Mouse (Mus musculus) midbrain, postnatal 0 days (tissue): ENCODE results near the gene Obp1a. TPM values are rescaled to one million over a fixed set of nuclear protein-coding genes. Genes with fewer than 3 reads are reported as not detected.

Source experiments
- ATAC-seq: fragments of 200-750 bp; cut with Nextera tagmentation; 2 replicates; pipeline ENCODE4 v1.8.0; 2017; ENCODE audit warnings: moderate number of reproducible peaks, mild to moderate bottlenecking, moderate TSS enrichment, moderate library complexity; ENCODE audit not compliant: low FRiP score
- DNase-seq: peaks from one replicate; pipeline ENCODE4 v3.0.0-alpha.2; 2015; ENCODE audit warnings: low spot score
- H3K27ac ChIP-seq: fragments of 300-500 bp; sonication (generic); 2 replicates; pipeline ENCODE4 v1.5.1; 2014; ENCODE audit warnings: low read depth, mild to moderate bottlenecking, low read length, mixed read lengths
- H3K27me3 ChIP-seq: fragments of 300-500 bp; sonication (generic); 2 replicates; pipeline ENCODE4 v1.6.1; 2014; ENCODE audit warnings: low read length, control low read depth, mixed read lengths; ENCODE audit not compliant: insufficient read depth
- H3K36me3 ChIP-seq: fragments of 300-500 bp; sonication (generic); 2 replicates; pipeline ENCODE4 v1.6.1; 2014; ENCODE audit warnings: low read length, control low read depth, mixed read lengths; ENCODE audit not compliant: insufficient read depth
- H3K4me1 ChIP-seq: fragments of 300-500 bp; sonication (generic); 2 replicates; pipeline ENCODE4 v1.6.1; 2014; ENCODE audit warnings: mild to moderate bottlenecking, control low read depth, antibody characterized with exemption, low read length, mixed read lengths; ENCODE audit not compliant: insufficient read depth
- H3K4me2 ChIP-seq: fragments of 300-500 bp; sonication (generic); 2 replicates; pipeline ENCODE4 v1.6.1; 2014; ENCODE audit warnings: low read depth, mild to moderate bottlenecking, low read length, mixed read lengths; ENCODE audit not compliant: poor library complexity, severe bottlenecking
- H3K4me3 ChIP-seq: fragments of 300-500 bp; sonication (generic); 2 replicates; pipeline ENCODE4 v1.5.1; 2014; ENCODE audit warnings: low read depth, mild to moderate bottlenecking, low read length, moderate library complexity
- H3K9ac ChIP-seq: fragments of 300-500 bp; sonication (generic); replicated peaks from 2 replicates; pipeline ENCODE4 v1.6.1; 2014; ENCODE audit warnings: mild to moderate bottlenecking, low read length, moderate library complexity, mixed read lengths; ENCODE audit not compliant: poor library complexity, severe bottlenecking
- H3K9me3 ChIP-seq: fragments of 300-500 bp; sonication (generic); 2 replicates; pipeline ENCODE4 v1.6.1; 2016; ENCODE audit warnings: low read length, control low read depth
- CTCF ChIP-seq: IDR thresholded peaks from 2 replicates; pipeline ENCODE4 v1.5.1; 2016; ENCODE audit warnings: antibody characterized with exemption, mild to moderate bottlenecking
- WGBS: fragments of 180-500 bp; shearing (Covaris S2); extraction: QIAGEN DNeasy Blood & Tissue Kit; methylation state at CpG from one replicate; pipeline ENCODE4 v1.1.7; 2014; 5-methylcytosine and 5-hydroxymethylcytosine counted together
- polyA plus RNA-seq: library from polyadenylated mRNA; unstranded; fragments of >200 nt; fragmentation: Nextera tagmentation; extraction: Ambion mirVana; gene quantifications from 2 replicates; pipeline ENCODE4 v1.2.1, GENCODE M21; 2015
- total RNA-seq: library from RNA; depleted of rRNA; stranded (reverse); fragments of >200 nt; gene quantifications from 2 replicates; pipeline ENCODE4 v1.2.3, GENCODE M21; 2014; rRNA removed

Gene Obp1a
- total RNA-seq: not detected in 2 replicates
- polyA plus RNA-seq: not detected in 2 replicates

- Histone ChIP-seq H3K4me1 (no peaks in the 10 kb centered on the region), H3K9ac (no peak within 1 kb of the TSS), H3K27me3 (no peaks in the 10 kb centered on the region), H3K36me3 (no peaks in the 10 kb centered on the region), H3K9me3 (no peaks in the 10 kb centered on the region), H3K4me3 (no peak within 1 kb of the TSS), H3K4me2 (no peak within 1 kb of the TSS), H3K27ac (no peak within 1 kb of the TSS)
- ATAC-seq (no peak), DNase-seq (no peak)
- TF ChIP-seq CTCF: no peak
Observed at GRCm38 (mm10) chrX:78091274-78091673, at the start of gene Obp1a. Gene Obp1a, minus strand, starts transcription at chrX:78091374.

- no peak within 1 kb of the TSS for H3K27ac ChIP-seq
- H3K9ac ChIP-seq: no peak within 1 kb of the TSS
- no peak within 1 kb of the TSS for H3K4me3 ChIP-seq
- H3K4me1 ChIP-seq: no peaks in the 10 kb centered on the region
- DNase-seq: no peak
- H3K36me3 ChIP-seq: no peaks in the 10 kb centered on the region
- WGBS: 69% methylated on average over 1 of the region's 1 CpGs
- H3K9me3 ChIP-seq: no peaks in the 10 kb centered on the region
- H3K4me2 ChIP-seq: no peak within 1 kb of the TSS
- no peak for TF ChIP-seq CTCF
- H3K27me3 ChIP-seq: no peaks in the 10 kb centered on the region
- no peak for ATAC-seq
Observed at GRCm38 (mm10) chrX:78125167-78125566, 34.0 kb upstream of the Obp1a start, which contains the start of gene Gm5938. Gene Gm5938, plus strand, starts transcription at chrX:78125467.

Other genes with a start within 250 kb of the Obp1a start
- gene Pbsn, start 237.8 kb downstream of the Obp1a start, total RNA-seq: not detected in 2 replicates
- not detected in 2 replicates for gene Pbsn, start 237.8 kb downstream of the Obp1a start, polyA plus RNA-seq
- not detected in 2 replicates for gene Gm14744, start 226.6 kb downstream of the Obp1a start, total RNA-seq
- gene Gm14744, start 226.6 kb downstream of the Obp1a start, polyA plus RNA-seq: not detected in 2 replicates
- gene 5430402E10Rik, start 166.3 kb downstream of the Obp1a start, total RNA-seq: not detected in 2 replicates
- gene 5430402E10Rik, start 166.3 kb downstream of the Obp1a start, polyA plus RNA-seq: not detected in 2 replicates
- gene Gm5938, start 34.1 kb upstream of the Obp1a start, total RNA-seq: not detected in 2 replicates
- gene Gm5938, start 34.1 kb upstream of the Obp1a start, polyA plus RNA-seq: not detected in 2 replicates
- not detected in 2 replicates for gene Obp1b, start 95.4 kb upstream of the Obp1a start, total RNA-seq
- not detected in 2 replicates for gene Obp1b, start 95.4 kb upstream of the Obp1a start, polyA plus RNA-seq
- gene Gm14743, start 154.5 kb upstream of the Obp1a start, total RNA-seq: not detected in 2 replicates
- not detected in 2 replicates for gene Gm14743, start 154.5 kb upstream of the Obp1a start, polyA plus RNA-seq